Mouse (Mus musculus) heart, embryonic 16.5 days (tissue): ENCODE data around the gene Gm37240. TPM values are rescaled to one million over a fixed set of nuclear protein-coding genes. Genes with fewer than 3 reads are reported as not detected.

Source experiments
- ATAC-seq: fragments of 200-750 bp; cut with Nextera tagmentation; replicated peaks from 2 replicates; pipeline ENCODE4 v1.8.0; 2017; ENCODE audit warnings: moderate number of reproducible peaks; ENCODE audit not compliant: insufficient read depth, low FRiP score; ENCODE audit errors: extremely low read depth
- H3K27ac ChIP-seq: fragments of 300-500 bp; sonication (generic); 2 replicates; pipeline ENCODE4 v1.5.1; 2014; ENCODE audit warnings: mild to moderate bottlenecking, low read length, control low read depth, moderate library complexity
- H3K27me3 ChIP-seq: fragments of 300-500 bp; sonication (generic); 2 replicates; pipeline ENCODE4 v1.6.1; 2014; ENCODE audit warnings: low read length, mixed read lengths; ENCODE audit not compliant: control insufficient read depth, insufficient read depth
- H3K36me3 ChIP-seq: fragments of 300-500 bp; sonication (generic); 2 replicates; pipeline ENCODE4 v1.6.1; 2014; ENCODE audit not compliant: control insufficient read depth, insufficient read depth
- H3K4me1 ChIP-seq: fragments of 300-500 bp; sonication (generic); 2 replicates; pipeline ENCODE4 v1.6.1; 2014; ENCODE audit warnings: low read length, mixed read lengths; ENCODE audit not compliant: control insufficient read depth, insufficient read depth
- H3K4me2 ChIP-seq: fragments of 300-500 bp; sonication (generic); 2 replicates; pipeline ENCODE4 v1.6.1; 2014; ENCODE audit warnings: low read depth, mild to moderate bottlenecking, control low read depth, low read length
- H3K4me3 ChIP-seq: fragments of 300-500 bp; sonication (generic); 2 replicates; pipeline ENCODE4 v1.5.1; 2014; ENCODE audit warnings: mild to moderate bottlenecking, control low read depth, low read length
- H3K9ac ChIP-seq: fragments of 300-500 bp; sonication (generic); 2 replicates; pipeline ENCODE4 v1.6.1; 2014; ENCODE audit warnings: low read length, control low read depth
- H3K9me3 ChIP-seq: fragments of 300-500 bp; sonication (generic); replicated peaks from 2 replicates; pipeline ENCODE4 v1.6.1; 2016; ENCODE audit warnings: low read length; ENCODE audit not compliant: control insufficient read depth
- WGBS: fragments of 180-500 bp; shearing (Covaris S2); extraction: QIAGEN DNeasy Blood & Tissue Kit; methylation state at CpG from one replicate; pipeline ENCODE4 v1.1.7; 2014; 5-methylcytosine and 5-hydroxymethylcytosine counted together
- polyA plus RNA-seq: library from polyadenylated mRNA; unstranded; fragments of >200 nt; fragmentation: Nextera tagmentation; extraction: Ambion mirVana; gene quantifications from 2 replicates; pipeline ENCODE4 v1.2.1, GENCODE M21; 2015

The Gm37240 gene
- polyA plus RNA-seq, 1 experiment from 2014 or later: 18.4 TPM

DNA sequence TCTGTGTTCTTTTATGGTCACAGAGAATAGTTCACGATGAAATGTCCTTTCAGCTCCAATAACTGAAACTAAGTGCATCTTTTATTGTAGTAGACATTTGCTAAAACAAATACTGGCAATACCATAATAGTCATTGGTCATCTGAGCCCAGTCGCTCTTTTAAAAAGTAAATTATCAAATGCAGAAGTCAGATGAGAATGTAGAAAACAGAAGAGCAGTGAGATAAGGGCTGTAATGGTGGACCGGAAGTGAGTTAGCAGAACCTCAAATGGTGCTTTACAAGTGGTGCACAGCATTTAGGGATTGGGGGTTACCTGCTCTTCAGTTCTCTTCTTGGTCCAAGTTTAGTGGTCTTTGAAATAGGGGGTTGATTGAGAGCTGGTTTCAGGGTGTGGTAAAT lies 942.4 kb downstream of the Gm37240 start:
- Histone ChIP-seq H3K4me3 (no peak overlapping the region), H3K36me3 (no peaks in the 10 kb centered on the region), H3K27ac (no peak overlapping the region), H3K4me1 (no peaks in the 10 kb centered on the region), H3K9me3 (no peaks in the 10 kb centered on the region), H3K4me2 (no peak overlapping the region), H3K27me3 (no peaks in the 10 kb centered on the region), H3K9ac (no peak overlapping the region)
- 85% methylated on average over 3 of the region's 3 CpGs for whole genome bisulfite sequencing
- ATAC-seq: no peak

DNA sequence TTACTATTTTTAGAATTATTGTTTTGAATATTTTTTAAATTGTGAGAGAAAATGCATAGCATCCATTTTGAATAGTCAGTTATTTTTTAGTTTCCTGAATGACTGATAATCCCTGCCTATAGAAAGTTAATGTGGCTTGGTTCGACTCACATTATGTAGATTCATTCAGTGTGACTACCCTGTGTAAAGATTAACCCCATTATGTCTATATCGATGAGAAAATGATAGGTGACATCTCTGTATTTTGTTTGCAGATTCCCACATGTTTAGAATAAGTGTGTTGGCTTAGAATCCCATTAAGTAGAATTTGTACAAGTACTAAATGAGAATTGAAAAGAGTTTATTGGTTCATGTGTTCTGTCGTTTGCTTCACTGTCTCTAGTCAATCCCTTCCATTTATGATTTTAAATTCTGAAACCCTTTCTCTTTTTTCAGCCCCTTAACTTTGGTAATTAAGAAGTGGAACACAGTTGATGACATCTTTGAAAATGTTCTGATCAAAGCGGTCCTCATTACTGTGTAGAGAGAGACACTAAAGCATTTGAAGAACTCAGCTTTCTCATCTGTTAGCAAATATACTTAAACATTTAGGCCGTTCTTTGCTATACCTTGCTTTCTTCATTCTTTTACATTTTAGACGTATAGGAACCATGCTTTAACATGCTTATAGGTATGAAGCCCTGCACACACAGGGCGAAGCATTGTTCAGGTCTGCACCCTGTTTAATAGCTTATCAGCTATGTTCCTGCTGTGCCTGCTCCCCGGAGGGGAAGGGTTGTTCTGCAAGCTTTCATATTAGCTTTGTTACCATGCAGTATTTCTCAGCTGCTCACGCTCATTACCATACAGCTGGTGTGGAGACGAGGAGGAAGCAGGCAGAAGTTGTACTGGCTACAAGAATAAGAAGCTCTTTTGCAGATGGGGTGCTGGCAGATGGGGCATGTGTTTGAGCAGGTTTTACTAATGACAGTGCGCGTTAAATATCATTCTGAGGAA lies 949.7 kb downstream of the Gm37240 start:
- H3K4me2 ChIP-seq: no peak overlapping the region
- H3K9ac ChIP-seq: 0 out of 2 replicates have a peak overlapping the region, but pooled peaks have one; percentile 5
- H3K36me3 ChIP-seq: no peaks in the 10 kb centered on the region
- no peak overlapping the region for H3K27ac ChIP-seq
- no peaks in the 10 kb centered on the region for H3K27me3 ChIP-seq
- no peak overlapping the region for H3K4me3 ChIP-seq
- 70% methylated on average over 12 of the region's 12 CpGs for WGBS
- H3K9me3 ChIP-seq: no peaks in the 10 kb centered on the region
- 0 out of 2 replicates have a peak, but pooled peaks have one; percentile 14 for ATAC-seq
- no peaks in the 10 kb centered on the region; the same call in 1 of the 2 replicates for H3K4me1 ChIP-seq

- no peak for ATAC-seq
- WGBS: 75% methylated on average over 5 of the region's 5 CpGs
- Histone ChIP-seq H3K27me3 (no peaks in the 10 kb centered on the region), H3K4me2 (no peak overlapping the region), H3K4me1 (no peaks in the 10 kb centered on the region; the same call in 1 of the 2 replicates), H3K36me3 (no peaks in the 10 kb centered on the region), H3K27ac (no peak overlapping the region), H3K4me3 (no peak overlapping the region), H3K9ac (no peak overlapping the region), H3K9me3 (no peaks in the 10 kb centered on the region)
These were observed 950.4 kb downstream of the Gm37240 start for GRCm38 (mm10) chr3:84936956-84937355.

- Histone ChIP-seq H3K4me3 (no peak overlapping the region), H3K36me3 (no peaks in the 10 kb centered on the region), H3K9ac (no peak overlapping the region), H3K4me2 (no peak overlapping the region), H3K4me1 (no peaks in the 10 kb centered on the region; the same call in 1 of the 2 replicates), H3K27me3 (no peaks in the 10 kb centered on the region), H3K27ac (no peak overlapping the region), H3K9me3 (no peaks in the 10 kb centered on the region)
- WGBS: 58% methylated on average over 2 of the region's 2 CpGs
- ATAC-seq: no peak
These were observed 951.1 kb downstream of the Gm37240 start for GRCm38 (mm10) chr3:84936252-84936651.

DNA sequence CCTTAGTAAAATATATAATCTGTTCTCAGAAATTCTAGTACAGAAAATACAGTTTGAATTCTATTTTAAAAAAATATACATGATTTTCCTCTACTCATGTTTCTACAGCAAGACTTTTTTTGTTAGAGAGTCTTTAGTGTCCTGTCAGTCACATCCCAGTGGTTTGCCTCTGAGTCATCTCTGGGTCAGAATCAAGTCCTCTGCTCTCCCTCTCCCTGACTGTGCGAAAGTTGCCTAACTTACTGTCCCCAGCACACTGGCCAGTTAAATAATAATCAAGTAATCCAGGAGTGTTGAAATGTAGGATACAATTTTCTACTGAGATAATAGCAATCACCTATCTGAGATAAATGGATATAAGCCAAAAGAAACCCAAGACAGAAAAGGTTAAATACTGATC lies 951.6 kb downstream of the Gm37240 start:
- H3K4me1 ChIP-seq: no peaks in the 10 kb centered on the region; the same call in 1 of the 2 replicates
- H3K27ac ChIP-seq: no peak overlapping the region
- 71% methylated on average over 1 of the region's 1 CpGs for WGBS
- H3K9me3 ChIP-seq: no peaks in the 10 kb centered on the region
- no peak overlapping the region for H3K4me3 ChIP-seq
- no peaks in the 10 kb centered on the region for H3K27me3 ChIP-seq
- no peak overlapping the region for H3K9ac ChIP-seq
- H3K36me3 ChIP-seq: no peaks in the 10 kb centered on the region
- H3K4me2 ChIP-seq: no peak overlapping the region
- ATAC-seq: no peak

DNA sequence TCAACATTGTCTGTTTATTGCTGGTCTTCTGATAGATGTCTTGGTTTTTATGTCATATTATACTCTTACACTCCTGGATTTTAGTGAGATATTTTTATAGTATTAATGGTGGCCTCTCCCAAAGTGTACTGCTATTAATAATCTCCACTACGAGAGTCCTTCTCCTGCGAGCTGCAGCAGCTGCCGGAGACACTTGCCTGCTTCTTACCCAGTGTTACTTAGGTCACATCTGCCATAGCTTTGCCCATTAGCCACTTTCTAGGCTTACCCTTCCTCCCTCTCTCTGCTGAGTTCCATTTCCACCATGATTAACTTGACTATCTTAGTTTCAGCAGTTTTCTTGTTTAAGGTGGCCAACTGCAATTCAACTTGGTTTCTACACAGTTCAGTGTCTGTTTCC lies 956.6 kb downstream of the Gm37240 start:
- H3K4me1 ChIP-seq: 0 out of 2 replicates have a peak, but pooled peaks cover 2% of the 10 kb centered on the region
- H3K4me3 ChIP-seq: no peak overlapping the region
- H3K27ac ChIP-seq: no peak overlapping the region
- H3K36me3 ChIP-seq: no peaks in the 10 kb centered on the region
- no peak overlapping the region for H3K4me2 ChIP-seq
- WGBS: 72% methylated on average over 3 of the region's 3 CpGs
- H3K9ac ChIP-seq: no peak overlapping the region
- no peaks in the 10 kb centered on the region for H3K27me3 ChIP-seq
- no peak for ATAC-seq
- no peaks in the 10 kb centered on the region for H3K9me3 ChIP-seq

GRCm38 (mm10) chr3:84929171-84929570 lies 958.1 kb downstream of the Gm37240 start:
- WGBS: 81% methylated on average over 3 of the region's 3 CpGs
- no peaks in the 10 kb centered on the region for H3K36me3 ChIP-seq
- ATAC-seq: no peak
- H3K4me1 ChIP-seq: peaks cover 9% of the 10 kb centered on the region; the same call in 1 of the 2 replicates
- no peaks in the 10 kb centered on the region for H3K9me3 ChIP-seq
- no peak overlapping the region for H3K9ac ChIP-seq
- no peaks in the 10 kb centered on the region for H3K27me3 ChIP-seq
- no peak overlapping the region for H3K27ac ChIP-seq
- no peak overlapping the region for H3K4me2 ChIP-seq
- H3K4me3 ChIP-seq: no peak overlapping the region

GRCm38 (mm10) chr3:84927901-84928300 lies 959.4 kb downstream of the Gm37240 start:
- H3K4me2 ChIP-seq: no peak overlapping the region
- no peak for ATAC-seq
- H3K4me3 ChIP-seq: no peak overlapping the region
- WGBS: 84% methylated on average over 2 of the region's 2 CpGs
- no peaks in the 10 kb centered on the region for H3K9me3 ChIP-seq
- no peaks in the 10 kb centered on the region for H3K27me3 ChIP-seq
- H3K4me1 ChIP-seq: peaks cover 9% of the 10 kb centered on the region; the same call in 1 of the 2 replicates
- no peak overlapping the region for H3K27ac ChIP-seq
- no peaks in the 10 kb centered on the region for H3K36me3 ChIP-seq
- H3K9ac ChIP-seq: no peak overlapping the region

DNA sequence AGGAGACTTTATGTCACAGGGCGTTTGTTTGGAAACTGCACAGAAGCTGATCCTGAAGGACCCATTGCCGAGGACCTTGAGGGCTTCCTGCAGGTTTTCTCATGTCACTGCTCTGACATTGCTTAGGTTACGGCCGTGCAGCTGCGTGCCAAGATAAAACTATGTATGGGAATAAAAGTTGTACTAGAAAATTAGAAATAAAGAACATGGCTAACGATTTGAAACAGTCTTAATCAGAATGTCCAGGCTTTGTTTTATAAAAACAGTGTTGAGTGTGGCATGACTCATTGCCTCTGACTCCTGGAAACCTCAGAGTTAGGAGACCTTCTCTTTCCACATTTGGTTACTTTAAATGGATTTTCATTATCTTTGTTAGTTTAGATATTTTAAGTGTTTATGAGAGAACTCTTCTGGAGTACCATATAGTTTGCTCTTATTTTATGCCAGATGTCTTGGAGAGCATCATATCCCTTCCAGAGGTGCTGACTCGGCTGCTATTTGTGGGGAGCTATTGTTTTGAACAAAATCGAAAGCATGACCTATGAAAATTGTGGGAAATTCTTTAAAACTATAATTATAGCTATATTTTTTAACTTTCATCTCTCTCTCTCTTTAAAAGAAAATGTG lies 960.0 kb downstream of the Gm37240 start:
- Histone ChIP-seq H3K4me1 (peaks cover 9% of the 10 kb centered on the region; the same call in 1 of the 2 replicates), H3K27me3 (no peaks in the 10 kb centered on the region), H3K4me3 (peak overlapping the region; percentile 26; the same call in 1 of the 2 replicates), H3K9me3 (no peaks in the 10 kb centered on the region), H3K9ac (no peak overlapping the region; the same call in 1 of the 2 replicates), H3K27ac (no peak overlapping the region), H3K4me2 (peak overlapping the region; percentile 41; the same call in 1 of the 2 replicates), H3K36me3 (no peaks in the 10 kb centered on the region)
- no peak for ATAC-seq
- 66% methylated on average over 8 of the region's 8 CpGs for WGBS
